Mouse (Mus musculus): Measurements from ENCODE around the gene Slc6a19.

- TF ChIP-seq EP300 (IDR thresholded peaks at IDR 0.05; ENCODE audit: low read depth) = no peak
- TF ChIP-seq CTCF (IDR thresholded peaks at IDR 0.05; ENCODE audit: low read depth) = no peak
Measured at GRCm38 (mm10) chr13:73685502-73685901, 19.2 kb downstream of the Slc6a19 start.

All from liver, embryonic 14.5 days (tissue).